Mouse (Mus musculus) megakaryocyte, embryonic 14.5 days (primary cell): ENCODE results near the gene Sgsm2.

Source experiments
- FLI1 ChIP-seq: IDR thresholded peaks from 2 replicates; pipeline ENCODE4 v1.6.1; 2012; ENCODE audit warnings: low read length, inconsistent platforms, mixed read lengths
- GATA1 ChIP-seq: IDR thresholded peaks from 3 replicates; pipeline ENCODE4 v1.6.1; 2012; ENCODE audit warnings: mixed read lengths, low read length, inconsistent platforms, borderline replicate concordance

- TF ChIP-seq GATA1 = no peak
- TF ChIP-seq FLI1 = no peak
These were observed 62.1 kb downstream of the Sgsm2 start for GRCm38 (mm10) chr11:74834650-74835277.
